Mouse (Mus musculus) CD4-positive, CD25-positive, alpha-beta regulatory T cell, adult 9 weeks (primary cell): ENCODE data around the gene Olfr1056. TPM values are rescaled to one million over a fixed set of nuclear protein-coding genes. Genes with fewer than 3 reads are reported as not detected.

Experiments used
- polyA plus RNA-seq: library from polyadenylated mRNA; unstranded; fragments of 100-300 nt; shearing (Covaris generic); gene quantifications from one replicate; pipeline ENCODE4 v1.2.1, GENCODE M21; 2017

The Olfr1056 gene
- polyA plus RNA-seq = not detected

GRCm38 (mm10) chr2:86362369-86362768, at the start of gene Olfr1056:
Gene Olfr1056 (minus strand): TSS chr2:86362469.

GRCm38 (mm10) chr2:86388461-86388860, 26.2 kb upstream of the Olfr1056 start, which contains the start of gene Olfr1058:
Gene Olfr1058 (minus strand): TSS chr2:86388561.

GRCm38 (mm10) chr2:86378293-86378692, 16.0 kb upstream of the Olfr1056 start, which contains the start of gene Olfr1057:
Gene Olfr1057 (minus strand): TSS chr2:86378393.

DNA sequence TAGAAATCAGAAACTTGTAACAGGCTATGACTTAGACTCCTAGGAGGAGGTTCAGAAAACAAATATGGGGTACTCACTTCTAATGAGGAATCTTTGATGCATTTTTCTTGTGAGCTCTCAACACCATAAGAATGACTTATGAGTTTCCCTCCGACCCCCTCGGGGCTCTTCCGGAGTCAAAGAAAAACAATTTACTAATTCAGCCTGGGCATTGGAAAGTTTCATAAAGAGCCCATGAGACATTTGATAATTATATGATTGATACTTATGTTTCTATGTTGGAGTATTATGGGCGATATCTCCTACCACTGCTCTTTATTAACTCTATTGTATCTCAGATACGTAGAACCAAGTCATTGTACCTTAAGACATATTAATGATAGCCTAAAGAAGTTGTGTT, 12.1 kb downstream of the Olfr1056 start, which contains the start of gene Olfr1055:
Gene Olfr1055 (minus strand): TSS at position 101 of the 400 bp plus-strand sequence.

DNA sequence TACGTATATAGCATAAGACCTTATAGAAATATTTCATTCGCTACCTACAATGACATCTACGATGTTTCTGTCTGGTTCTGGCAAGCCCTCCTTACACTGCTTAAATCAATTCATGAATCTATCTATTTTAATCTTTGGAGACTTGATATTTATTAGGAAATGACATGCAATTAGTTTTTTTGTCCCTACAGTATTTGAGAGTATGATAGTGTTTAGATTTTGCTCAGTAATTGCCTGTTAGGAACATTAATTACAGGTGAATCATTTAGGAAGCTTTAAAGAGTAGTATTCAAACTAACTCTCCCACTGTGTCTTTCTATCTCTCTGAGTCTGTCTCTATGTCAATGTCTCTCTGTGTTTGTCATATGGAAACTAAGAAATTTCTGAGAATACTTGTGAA, 26.9 kb downstream of the Olfr1056 start, which contains the start of gene Olfr1054:
Gene Olfr1054 (minus strand): TSS at position 101 of the 400 bp plus-strand sequence.

GRCm38 (mm10) chr2:86315184-86315583, 47.1 kb downstream of the Olfr1056 start, which contains the start of gene Olfr1053:
Gene Olfr1053 (minus strand): TSS chr2:86315284.

Other genes with a start within 250 kb of the Olfr1056 start
- not detected for gene Olfr1039, start 226.5 kb downstream of the Olfr1056 start, polyA plus RNA-seq
- gene Olfr1040, start 215.7 kb downstream of the Olfr1056 start, polyA plus RNA-seq = not detected
- not detected for gene Olfr1042, start 200.6 kb downstream of the Olfr1056 start, polyA plus RNA-seq
- not detected for gene Olfr1043, start 194.9 kb downstream of the Olfr1056 start, polyA plus RNA-seq
- gene Olfr1044, start 184.6 kb downstream of the Olfr1056 start, polyA plus RNA-seq = not detected
- not detected for gene Olfr52, start 176.8 kb downstream of the Olfr1056 start, polyA plus RNA-seq
- not detected for gene Olfr1045, start 159.5 kb downstream of the Olfr1056 start, polyA plus RNA-seq
- not detected for gene Olfr1046, start 143.2 kb downstream of the Olfr1056 start, polyA plus RNA-seq
- gene Olfr1047, start 131.1 kb downstream of the Olfr1056 start, polyA plus RNA-seq = not detected
- gene Olfr1048, start 122.2 kb downstream of the Olfr1056 start, polyA plus RNA-seq = not detected
- gene Olfr1049, start 104.1 kb downstream of the Olfr1056 start, polyA plus RNA-seq = not detected
- gene Olfr1051, start 83.4 kb downstream of the Olfr1056 start, polyA plus RNA-seq = not detected
- not detected for gene Olfr1052, start 70.0 kb downstream of the Olfr1056 start, polyA plus RNA-seq
- gene Olfr1053, start 47.2 kb downstream of the Olfr1056 start, polyA plus RNA-seq = not detected
- not detected for gene Olfr1054, start 27.0 kb downstream of the Olfr1056 start, polyA plus RNA-seq
- not detected for gene Olfr1055, start 12.2 kb downstream of the Olfr1056 start, polyA plus RNA-seq
- not detected for gene Olfr1057, start 15.9 kb upstream of the Olfr1056 start, polyA plus RNA-seq
- gene Olfr1058, start 26.1 kb upstream of the Olfr1056 start, polyA plus RNA-seq = not detected
- not detected for gene Olfr1061, start 51.6 kb upstream of the Olfr1056 start, polyA plus RNA-seq
- gene Olfr1062, start 64.3 kb upstream of the Olfr1056 start, polyA plus RNA-seq = not detected
- not detected for gene Olfr1065, start 88.1 kb upstream of the Olfr1056 start, polyA plus RNA-seq
- gene Olfr1066, start 93.8 kb upstream of the Olfr1056 start, polyA plus RNA-seq = not detected
- not detected for gene Olfr228, start 124.9 kb upstream of the Olfr1056 start, polyA plus RNA-seq
- gene Olfr1076, start 146.0 kb upstream of the Olfr1056 start, polyA plus RNA-seq = not detected
- not detected for gene Olfr1079, start 180.0 kb upstream of the Olfr1056 start, polyA plus RNA-seq
- not detected for gene Olfr1080, start 195.8 kb upstream of the Olfr1056 start, polyA plus RNA-seq
- gene Olfr1082, start 236.5 kb upstream of the Olfr1056 start, polyA plus RNA-seq = not detected